Mouse (Mus musculus) spleen, adult 2 months (tissue): Measurements from ENCODE around the gene Cdc34b.

Experiments used
- CTCF ChIP-seq: fragments of 200-500 bp; IDR thresholded peaks from 2 replicates; pipeline ENCODE4 v1.5.1; 2011; ENCODE audit warnings: mild to moderate bottlenecking, inconsistent platforms; ENCODE audit not compliant: insufficient read depth, insufficient read length, insufficient replicate concordance; ENCODE audit errors: extremely low read depth
- POLR2A ChIP-seq: fragments of 200-500 bp; IDR thresholded peaks from 2 replicates; pipeline ENCODE4 v1.6.1; 2011; ENCODE audit warnings: low read depth, low read length, inconsistent platforms

GRCm38 (mm10) chr11:94729565-94729964 lies 12.0 kb upstream of the Cdc34b start:
- TF ChIP-seq POLR2A = no peak
- TF ChIP-seq CTCF = no peak
